Mouse (Mus musculus) heart, adult 9 months (tissue): Measurements from ENCODE around the gene D930048N14Rik.
"Not testable (repeated sequence)": the region's sequence is repeated elsewhere in the genome, so short reads cannot be mapped to it uniquely, and the experiment has no call there.

ENCODE experiments used
- DNase-seq, 2 experiments: peaks; one replicate each; pipeline ENCODE4 v3.0.0; 2022; ENCODE audit warnings: low spot score in 2 of 2

Gene D930048N14Rik

DNA sequence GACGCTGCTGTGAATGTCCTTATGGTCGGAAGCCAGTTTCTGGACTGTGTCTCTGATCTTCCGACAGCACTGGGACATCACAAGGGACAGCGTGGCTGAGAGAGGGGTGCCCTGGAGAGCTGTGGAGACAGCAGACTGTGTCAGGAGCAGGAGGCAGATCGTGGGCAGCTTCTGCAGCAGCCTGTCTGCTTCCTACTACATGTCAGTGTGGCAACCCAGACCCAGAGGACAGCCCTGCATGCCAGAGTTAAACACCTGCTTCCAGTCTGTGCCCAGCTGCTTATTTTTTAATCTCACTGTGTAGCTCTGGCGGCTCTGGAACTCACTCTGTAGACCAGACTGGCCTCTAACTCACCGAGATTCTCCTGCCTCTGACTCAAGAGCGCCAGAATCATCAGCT is 22.8 kb upstream of the D930048N14Rik start:
- DNase-seq, result no peak

DNA sequence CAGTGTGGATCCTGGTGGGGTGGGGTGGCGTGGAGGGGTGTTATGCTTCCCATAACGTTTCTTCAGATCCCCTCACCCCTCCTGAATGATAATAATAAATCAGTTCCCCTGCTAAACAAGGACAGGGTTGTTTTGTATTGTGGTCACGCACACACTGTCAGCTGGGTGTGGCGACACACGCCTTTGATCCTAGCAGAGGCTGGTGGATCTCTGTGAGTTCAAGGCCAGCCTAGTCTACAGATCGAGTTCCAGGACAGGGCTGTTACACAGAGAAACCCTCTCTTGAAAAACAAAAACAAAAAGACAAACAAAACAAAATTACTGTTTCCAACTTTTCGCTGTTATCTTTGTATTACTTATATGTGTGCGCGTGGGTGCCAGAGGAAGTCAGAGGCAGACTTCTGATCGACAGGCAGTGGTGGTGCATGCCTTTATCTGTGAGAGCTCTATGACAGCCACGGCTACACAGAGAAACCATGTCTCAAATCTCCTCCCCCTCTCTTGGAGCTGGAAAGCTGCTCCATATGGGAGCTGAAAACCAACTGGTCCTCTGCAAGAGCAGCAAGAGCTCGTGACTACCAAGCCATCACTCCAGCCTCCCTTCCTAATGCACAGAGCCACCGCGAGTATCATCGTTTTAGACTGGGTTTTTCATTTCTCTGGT is 21.0 kb upstream of the D930048N14Rik start:
- no peak for DNase-seq

DNA sequence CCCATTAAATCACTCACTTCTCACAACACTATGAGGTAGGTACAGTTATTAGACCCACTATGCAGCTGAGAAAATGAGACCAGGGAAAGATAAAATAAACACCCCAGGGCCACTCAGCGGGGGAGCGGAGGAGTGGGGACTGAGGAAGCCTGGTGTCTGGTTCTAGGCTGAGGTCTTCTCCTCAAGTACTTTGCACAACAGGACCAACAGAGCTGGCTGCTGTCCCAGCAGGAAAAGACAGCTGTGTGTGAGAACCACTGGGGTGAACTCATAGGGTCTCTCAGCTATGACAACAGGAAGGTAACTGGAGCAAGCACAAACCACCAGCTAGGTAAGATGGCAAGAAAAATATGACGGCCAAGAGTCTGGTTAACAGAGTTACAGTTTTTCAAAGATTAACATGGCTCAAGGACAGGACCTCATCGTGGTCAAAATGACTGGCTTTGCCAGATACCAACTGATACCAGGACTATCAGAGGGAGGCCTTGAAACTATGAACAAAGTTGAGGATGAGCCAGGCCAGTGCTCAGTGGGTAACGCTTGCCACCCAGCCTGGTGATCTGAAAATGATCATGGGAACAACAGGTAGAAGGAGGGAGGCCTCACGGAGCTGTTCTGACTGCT is 18.5 kb upstream of the D930048N14Rik start:
- no peak for DNase-seq

DNA sequence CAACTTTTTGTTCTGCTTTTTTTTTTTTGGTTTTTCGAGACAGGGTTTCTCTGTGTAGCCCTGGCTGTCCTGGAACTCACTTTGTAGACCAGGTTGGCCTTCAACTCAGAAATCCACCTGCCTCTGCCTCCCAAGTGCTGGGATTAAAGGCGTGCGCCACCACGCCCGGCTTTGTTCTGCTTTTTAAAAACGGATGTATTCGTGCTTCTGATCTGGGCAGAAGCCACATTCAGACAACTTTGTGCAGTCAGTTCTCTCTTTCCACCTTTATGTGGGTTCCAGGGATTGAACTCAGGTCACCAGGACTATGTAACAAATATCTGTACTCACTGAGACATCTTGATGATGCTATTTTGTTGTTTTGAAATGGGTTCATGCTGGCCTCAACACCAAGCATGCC is 17.6 kb upstream of the D930048N14Rik start:
- not testable (repeated sequence) for DNase-seq

DNA sequence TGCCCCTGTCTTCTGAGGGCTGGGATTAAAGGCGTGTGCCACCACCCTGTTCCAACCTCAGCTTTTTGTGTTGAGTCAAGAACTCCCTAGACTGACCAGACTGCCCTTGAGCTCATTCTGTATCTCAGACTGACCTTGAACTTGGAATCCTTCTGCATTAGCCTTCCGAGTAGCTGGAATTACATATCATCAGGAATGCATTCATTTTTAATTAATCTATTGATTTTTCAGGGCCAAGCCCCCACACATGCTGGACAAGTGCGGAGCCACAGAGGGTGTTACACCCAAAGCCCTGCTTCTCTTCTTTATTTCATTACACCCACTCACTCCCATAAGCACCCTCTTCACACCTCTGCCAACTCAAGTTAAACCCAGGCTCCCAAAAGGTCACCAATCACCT is 17.0 kb upstream of the D930048N14Rik start:
- DNase-seq, result no peak

DNA sequence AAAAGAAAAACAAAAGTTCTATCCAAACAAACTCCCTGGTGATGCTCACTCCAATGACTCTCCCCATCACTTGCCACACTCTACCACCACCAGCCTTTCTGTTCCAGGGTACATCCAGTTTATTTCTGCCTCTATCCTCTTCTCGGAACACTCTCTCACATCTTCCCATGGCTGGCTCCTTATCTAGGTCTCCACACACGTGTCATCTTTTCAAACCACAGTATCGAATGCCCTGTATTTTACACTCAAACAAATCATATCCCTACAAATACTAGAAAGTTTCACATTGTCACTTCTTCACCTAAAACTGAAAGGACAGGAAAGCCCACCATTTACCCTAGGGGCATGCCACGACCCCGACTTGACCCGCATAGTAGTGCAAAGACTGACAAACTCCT is 15.6 kb upstream of the D930048N14Rik start:
- DNase-seq, result no peak

DNA sequence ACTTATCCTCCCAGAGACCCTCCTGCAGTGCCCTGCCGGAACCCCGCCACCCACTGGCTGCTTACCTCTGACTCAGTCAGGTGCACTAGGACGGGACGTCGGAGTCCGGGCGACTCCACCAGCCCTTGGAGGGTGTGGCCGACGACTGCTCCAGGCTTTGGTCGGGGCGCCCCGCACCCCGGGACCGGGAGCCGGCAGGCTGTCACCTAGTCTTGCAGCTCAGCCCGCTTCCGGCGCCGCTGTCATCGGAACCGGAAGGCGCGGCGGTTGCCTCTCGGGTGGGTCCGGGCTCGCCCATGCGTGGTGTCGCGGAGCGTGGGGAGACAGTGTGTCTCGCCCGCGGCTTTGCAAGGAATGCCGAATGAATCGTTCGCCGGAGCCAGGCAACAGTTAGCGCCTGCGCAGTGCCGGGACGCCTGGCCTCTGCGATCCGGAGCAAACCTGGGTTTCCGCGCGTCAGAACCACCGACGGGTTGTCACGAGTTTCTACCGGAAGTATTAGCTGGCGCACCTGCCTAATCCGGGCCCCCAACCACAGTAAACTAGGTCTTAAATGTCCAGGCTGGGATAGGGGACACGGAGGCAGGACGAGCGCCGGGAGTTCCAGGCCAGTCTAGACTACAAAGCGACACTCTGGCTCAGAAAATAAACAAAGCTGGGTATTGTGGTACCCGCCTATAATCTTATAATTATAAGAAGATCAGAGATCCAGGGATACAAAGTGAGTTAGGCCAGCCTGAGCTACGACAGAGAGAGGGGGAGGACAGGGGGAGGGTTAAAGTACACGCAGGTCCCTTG is 15.0 kb upstream of the D930048N14Rik start, which contains the start of gene Rmnd5b:
Gene Rmnd5b (minus strand): TSS at position 372 of the 798 bp plus-strand sequence.
- DNase-seq, result peak; percentile 89 to 90

DNA sequence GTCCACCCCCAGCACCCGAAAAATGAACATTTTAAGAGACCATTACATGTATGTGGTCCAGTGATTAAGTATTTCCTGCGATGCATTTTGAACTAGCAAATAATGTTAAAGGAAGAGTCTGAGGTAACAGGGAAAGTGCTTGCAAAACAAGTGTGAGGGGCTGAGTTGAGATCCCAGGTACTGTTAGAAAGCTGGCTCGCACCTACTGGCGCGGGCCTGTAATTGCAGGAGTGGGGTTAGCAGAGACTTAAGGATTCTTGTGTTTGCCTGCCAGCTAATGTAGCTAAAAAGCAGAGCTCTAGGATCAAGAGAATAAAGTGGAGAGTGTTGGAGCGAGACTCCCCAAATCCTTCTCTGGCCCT is 14.4 kb upstream of the D930048N14Rik start:
- DNase-seq, result peak in 1 of 2 experiments; percentile 49

DNA sequence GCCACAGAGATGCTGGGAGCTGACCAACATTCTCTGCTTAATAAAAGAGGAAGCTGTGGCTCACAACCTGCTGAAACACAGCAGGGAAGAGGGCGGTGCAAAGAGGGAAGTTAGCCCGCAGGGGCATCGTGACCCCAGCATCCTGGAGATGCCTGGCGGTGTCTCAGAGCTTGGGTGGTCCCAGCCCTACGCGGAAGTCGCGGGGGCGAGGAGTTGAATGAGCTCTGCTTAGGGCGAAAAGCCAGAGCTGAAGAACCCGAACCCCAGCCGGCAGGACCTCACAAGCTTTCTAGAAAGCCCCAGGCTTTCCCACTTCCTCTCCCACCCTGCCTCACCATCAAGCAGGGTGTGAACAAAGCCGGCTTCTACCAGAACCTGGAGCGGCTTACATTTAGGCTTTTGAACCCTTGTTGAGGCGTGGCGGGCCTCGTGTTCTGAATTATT is 12.8 kb upstream of the D930048N14Rik start:
- DNase-seq, result peak; percentile 44 to 63

DNA sequence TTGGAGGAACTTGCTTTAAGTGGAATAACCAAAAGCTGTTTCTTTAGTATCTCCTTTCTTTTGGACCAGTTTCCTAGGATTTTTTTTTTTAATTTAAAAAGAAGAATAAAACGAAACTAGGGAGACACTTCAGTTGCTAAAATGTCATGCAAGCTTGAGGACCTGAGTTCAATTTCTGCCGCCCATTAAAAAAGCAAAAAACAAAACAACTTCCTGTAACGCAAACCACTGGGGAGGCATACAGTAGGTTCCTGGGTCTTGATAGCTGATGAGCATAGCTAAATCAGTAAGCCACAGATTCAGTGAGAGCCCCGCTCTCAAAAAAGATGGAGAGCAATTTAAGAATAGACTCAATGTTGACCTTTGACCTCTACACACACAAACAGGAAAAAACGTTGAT is 12.3 kb upstream of the D930048N14Rik start:
- DNase-seq, result no peak

DNA sequence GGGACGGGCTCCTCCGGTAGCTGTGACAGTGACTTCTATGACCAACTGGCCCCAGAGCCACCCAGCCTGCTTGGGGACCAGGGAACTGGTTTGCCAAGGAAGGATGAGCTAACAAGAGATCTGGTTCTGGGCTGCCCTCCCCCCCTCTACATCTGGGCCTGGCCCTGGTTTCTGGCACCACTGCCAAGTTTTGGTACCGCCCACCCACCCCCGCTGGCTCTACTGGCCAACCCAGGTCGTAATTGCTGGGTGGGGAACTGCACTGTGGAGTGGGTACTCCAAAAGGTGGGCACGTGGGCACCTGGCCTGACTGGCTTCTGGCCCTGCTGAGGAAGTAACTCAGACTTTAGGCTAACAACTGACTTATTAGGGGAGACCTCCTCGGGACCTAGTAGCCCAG is 10.0 kb upstream of the D930048N14Rik start:
- DNase-seq, result no peak

DNA sequence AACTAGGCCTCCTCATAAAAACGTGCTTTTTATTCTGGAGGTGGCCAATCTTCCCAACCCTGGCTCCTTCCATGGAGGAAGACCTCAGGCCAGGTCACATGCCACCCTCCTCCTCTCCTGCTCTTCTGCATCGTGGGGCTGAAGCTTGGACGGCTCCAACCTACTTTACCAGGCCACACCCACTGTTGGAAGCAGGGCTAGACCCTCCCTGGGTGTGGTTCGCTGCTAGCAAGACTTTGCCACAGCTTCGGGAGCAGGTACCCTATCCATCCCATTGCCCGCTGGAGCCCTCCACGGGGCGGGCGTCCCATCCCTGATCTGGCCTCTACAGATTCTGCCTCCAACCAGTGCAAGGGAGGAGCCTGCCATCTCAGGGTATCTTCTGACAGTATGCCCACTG is 7.6 kb upstream of the D930048N14Rik start:
- DNase-seq, result no peak

DNA sequence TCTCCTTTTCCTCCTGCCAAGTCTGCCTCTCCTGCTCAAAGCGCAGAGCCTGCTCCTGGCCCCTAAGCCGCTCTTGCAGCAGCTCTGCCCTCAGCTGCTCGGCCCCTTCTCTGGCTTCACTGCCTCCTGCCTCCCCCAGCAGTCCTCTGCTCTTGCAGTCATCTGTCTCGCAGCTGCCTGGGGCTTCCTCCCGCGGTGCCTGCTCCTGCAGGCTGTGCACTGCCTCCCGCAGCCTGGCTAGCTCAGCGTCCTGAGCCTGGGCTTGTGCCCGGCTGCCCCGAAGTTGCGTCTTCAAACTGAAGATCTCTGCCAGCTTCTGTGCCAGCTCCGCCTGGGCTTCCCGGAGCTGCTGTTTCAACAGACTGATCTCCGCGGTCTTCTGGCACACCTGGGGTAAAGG is 7.0 kb upstream of the D930048N14Rik start:
- no peak for DNase-seq

DNA sequence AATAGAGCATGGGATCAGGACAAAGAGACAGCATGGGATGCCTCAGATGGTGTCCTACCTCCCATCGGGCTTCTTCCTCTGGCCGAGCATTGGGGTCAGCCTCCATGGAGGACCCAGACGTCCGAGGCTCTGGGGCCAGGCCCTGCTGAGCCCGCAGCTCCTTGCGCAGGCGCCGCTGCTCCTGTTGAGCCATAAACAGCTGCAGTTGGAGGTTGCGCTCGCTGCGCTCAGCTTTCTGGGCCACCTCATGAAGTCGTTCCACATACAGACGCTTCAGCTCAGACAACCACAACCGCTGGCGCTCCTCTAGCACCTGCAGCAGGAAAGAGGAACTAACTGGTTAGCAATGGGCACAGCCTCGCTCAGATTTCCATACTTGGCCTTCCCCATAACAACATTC is 6.5 kb upstream of the D930048N14Rik start:
- DNase-seq, result no peak

DNA sequence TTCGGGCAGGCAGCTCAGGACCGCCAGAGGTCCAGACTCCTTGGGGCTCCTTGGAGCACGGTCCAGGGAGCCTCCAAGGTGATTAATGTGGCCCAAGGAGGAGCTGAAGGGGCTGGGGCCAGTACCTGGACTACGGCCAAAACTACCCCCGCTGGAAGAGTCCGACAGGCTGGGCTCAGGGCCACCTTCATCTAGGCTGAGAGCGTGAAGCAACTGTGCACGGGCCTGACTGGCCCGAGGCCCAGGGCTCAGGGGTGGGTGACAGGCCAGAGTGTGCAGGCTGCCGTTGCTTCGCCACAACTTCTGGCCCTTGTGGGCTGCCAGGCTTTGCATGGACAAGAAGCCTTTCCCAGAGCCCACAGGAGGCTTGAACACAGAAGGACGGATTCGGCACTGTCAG is 5.5 kb upstream of the D930048N14Rik start:
- no peak for DNase-seq

DNA sequence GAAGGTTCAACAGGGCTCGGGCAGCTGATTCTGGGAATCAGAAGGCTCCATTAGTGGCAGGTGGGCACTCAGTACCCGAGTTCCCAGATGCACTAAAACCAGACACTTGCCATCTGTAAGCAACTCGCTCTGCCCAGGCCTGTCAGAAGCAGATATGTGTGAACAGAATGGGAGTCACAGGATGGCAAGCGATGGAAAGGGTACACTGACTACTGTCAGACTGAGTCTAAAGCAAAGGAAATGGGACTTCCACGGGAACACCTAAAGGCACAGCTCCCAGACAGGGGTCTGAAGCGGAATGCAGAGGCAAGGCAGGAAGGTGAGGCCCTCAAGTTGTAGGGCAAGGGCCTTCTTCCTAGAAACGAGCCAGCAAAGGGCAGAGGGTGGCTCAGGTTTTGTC is 4.5 kb upstream of the D930048N14Rik start:
- no peak for DNase-seq

DNA sequence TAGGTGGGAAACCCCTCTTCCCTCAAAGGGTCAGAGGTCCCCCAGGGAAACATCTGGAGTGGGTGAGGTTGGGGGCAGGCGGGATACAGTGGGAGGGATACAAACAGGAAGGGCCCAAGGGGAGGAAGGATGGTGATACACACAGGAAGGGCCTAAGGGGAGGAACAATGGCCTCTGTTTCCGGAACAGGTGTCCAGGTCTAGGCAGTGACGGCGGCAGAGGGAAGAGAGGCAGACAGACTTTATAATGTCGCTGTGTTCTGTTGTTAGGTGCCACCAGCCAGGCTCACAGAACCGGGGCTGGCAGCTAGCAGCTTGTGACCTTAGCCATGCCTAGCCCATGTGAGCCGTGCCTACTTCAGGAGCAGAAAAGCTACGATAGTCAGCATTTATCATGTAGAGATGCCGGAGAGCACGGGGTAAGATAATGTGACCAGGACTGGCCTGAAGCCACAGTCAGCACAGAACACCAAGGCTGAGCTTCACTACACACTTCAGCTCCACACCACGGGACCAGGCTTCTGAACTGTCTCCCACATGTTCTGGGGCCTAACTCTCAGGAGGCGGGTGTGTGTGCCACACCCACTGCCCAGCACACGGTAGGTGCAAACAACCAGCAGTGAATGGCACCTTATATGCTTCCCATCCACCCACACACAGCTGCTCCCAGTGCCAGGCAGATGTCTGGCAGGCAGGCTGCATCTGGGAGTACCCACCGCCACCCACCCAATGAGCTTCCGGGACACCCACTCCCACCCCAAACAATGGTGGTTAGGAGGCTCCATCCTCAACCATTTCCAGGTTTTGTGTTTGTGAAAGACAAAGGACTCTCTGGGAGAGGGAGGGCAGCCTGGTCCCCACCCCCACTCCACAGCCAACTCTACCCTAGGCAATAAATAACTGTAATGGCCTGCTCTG is 3.7 kb upstream of the D930048N14Rik start:
- peak; percentile 62 to 84 for DNase-seq

DNA sequence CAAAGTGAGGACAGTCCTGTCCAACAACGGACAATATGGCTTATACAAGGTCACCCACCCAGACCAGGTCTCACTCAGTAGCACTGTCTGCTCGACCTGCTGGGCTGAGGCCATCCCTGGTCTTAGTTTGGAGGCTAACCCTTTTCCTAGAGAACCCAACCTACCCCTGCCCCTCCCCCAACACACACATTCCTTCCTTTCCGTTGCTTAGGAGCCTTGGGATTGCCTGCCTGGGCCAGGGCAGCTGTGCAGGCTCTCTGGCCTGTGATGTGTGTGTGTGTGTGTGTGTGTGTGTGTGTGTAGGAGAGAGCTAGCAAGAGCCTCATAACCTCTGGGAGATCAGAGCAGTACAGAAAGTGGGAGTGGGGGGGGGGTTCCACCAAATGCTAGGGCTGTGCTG is 2.2 kb upstream of the D930048N14Rik start:
- no peak for DNase-seq

DNA sequence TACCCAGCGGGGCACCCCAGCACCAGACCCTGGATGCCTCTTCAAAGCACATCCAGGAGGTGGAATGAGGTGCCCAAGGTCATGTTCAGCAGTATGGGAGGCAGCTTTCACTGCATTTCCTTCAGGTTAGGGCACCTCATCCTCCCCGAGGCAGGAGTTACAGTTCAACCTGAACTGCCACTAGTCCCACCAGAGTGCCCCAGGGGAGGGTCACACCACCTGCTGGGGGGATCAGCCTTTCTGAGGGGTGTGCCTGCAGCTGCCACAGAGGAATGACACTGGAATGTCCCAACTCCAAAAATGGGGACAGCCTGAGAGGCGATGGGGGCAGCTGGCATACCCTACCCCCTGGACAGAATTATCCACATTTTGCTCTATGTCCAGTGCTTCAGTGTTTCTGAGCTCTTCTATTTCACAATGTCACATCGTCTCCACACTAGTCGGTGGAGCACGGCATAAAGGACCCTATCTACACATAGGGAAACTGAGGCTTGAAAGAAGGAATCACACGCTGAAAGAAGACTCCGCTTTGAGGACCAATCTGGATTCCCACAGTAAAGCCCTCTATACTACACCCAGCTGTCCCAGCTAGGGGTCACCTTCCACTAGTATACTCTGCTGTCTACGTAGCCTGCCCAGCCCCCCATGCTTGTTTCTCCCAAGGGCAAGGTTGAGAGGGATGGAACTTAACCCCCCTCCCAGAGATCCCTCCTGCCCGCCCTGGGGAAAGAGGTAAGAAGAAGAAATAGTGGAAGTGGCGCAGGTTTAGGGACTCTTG is 1.5 kb upstream of the D930048N14Rik start:
- DNase-seq, result no peak

DNA sequence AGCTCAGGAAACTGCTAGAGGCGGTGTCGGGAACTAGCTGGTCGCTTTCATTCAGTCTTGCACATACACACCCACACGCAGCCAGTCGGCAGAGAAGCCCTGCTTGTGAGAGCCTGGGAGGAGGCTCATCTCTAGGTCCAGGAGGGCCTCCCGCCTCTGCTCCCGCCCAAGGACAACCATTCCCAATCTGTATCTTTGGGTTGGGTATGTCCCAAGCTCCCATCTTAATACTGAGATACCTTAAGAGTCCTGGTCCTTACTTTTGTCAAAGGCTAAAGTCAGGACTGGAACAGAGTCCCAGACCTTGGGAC is 910 bp upstream of the D930048N14Rik start:
- no peak for DNase-seq

DNA sequence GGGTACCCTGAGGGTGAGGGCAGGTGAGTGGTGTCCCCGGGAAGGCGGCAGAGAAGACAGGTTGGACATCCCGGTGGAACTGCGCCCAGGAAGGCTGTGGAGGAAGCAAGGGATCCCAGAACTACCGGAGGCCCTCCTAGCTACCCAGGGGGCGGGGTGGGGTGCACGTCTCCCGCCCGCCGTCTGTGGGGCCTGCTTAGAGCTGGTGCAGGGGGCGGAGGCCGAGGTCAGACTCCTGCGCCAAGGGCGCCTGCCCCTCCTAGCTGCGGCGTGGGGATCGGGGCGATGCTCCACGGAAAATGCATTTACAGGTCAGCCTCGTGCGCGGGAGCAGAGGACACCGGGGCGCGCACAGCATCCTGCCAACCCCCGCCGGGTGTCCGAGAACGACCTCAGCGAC is 493 bp upstream of the D930048N14Rik start:
- no peak for DNase-seq
